Mouse (Mus musculus) CH12F3 (cell line): ENCODE data around the gene Rnf223.

Experiments used
- in situ Hi-C: fragments of 300-500 bp; cut with MboI; formaldehyde crosslinking; loops from 2 replicates; pipeline ENCODE4 v1.14.3; 2020; ENCODE audit warnings: low sequenced_read_pairs

The Rnf223 gene

GRCm38 (mm10) chr4:156130436-156130835, at the start of gene Rnf223:
TSS of gene Rnf223 (plus strand) at chr4:156130513.
- in situ Hi-C loops, result no loop called here

- in situ Hi-C loops, result no loop called here
Measured at GRCm38 (mm10) chr4:156082621-156083234, 47.6 kb upstream of the Rnf223 start.

GRCm38 (mm10) chr4:156083348-156083747, 47.0 kb upstream of the Rnf223 start:
- in situ Hi-C loops, result no loop called here

GRCm38 (mm10) chr4:156084096-156084879, 46.0 kb upstream of the Rnf223 start:
- in situ Hi-C loops, result no loop called here

GRCm38 (mm10) chr4:156085256-156085655, 45.1 kb upstream of the Rnf223 start:
- in situ Hi-C loops, result no loop called here

GRCm38 (mm10) chr4:156087398-156088087, 42.8 kb upstream of the Rnf223 start:
- in situ Hi-C loops, result no loop called here

GRCm38 (mm10) chr4:156091236-156091635, 39.1 kb upstream of the Rnf223 start:
- in situ Hi-C loops, result no loop called here

- in situ Hi-C loops, result no loop called here
Measured at GRCm38 (mm10) chr4:156092765-156093164, 37.5 kb upstream of the Rnf223 start.

- in situ Hi-C loops, result no loop called here
Measured at GRCm38 (mm10) chr4:156093758-156094157, 36.6 kb upstream of the Rnf223 start.

GRCm38 (mm10) chr4:156096191-156096590, 34.1 kb upstream of the Rnf223 start:
- in situ Hi-C loops, result no loop called here

GRCm38 (mm10) chr4:156097770-156098366, 32.4 kb upstream of the Rnf223 start:
- in situ Hi-C loops, result no loop called here

GRCm38 (mm10) chr4:156099427-156099826, 30.9 kb upstream of the Rnf223 start:
- in situ Hi-C loops, result no loop called here

- in situ Hi-C loops, result loop anchor here (10.0 kb wide), 1 partner anchor 66 kb away; no protein-coding TSS in a partner anchor
Measured at GRCm38 (mm10) chr4:156100501-156100900, 29.8 kb upstream of the Rnf223 start.

GRCm38 (mm10) chr4:156101481-156101903, 28.8 kb upstream of the Rnf223 start:
- in situ Hi-C loops, result loop anchor here (10.0 kb wide), 1 partner anchor 67 kb away; no protein-coding TSS in a partner anchor

GRCm38 (mm10) chr4:156103342-156103741, 27.0 kb upstream of the Rnf223 start:
- in situ Hi-C loops, result loop anchor here (10.0 kb wide), 1 partner anchor 69 kb away; no protein-coding TSS in a partner anchor

GRCm38 (mm10) chr4:156108606-156109546, 21.4 kb upstream of the Rnf223 start:
- in situ Hi-C loops, result loop anchor here (10.0 kb wide), 1 partner anchor 74 kb away; no protein-coding TSS in a partner anchor

- in situ Hi-C loops, result loop anchor here (10.0 kb wide), 1 partner anchor 75 kb away; no protein-coding TSS in a partner anchor
Measured at GRCm38 (mm10) chr4:156109570-156110331, 20.6 kb upstream of the Rnf223 start, which contains the start of gene 9430015G10Rik. TSS of gene 9430015G10Rik (plus strand) at chr4:156109982.

GRCm38 (mm10) chr4:156124077-156124476, 6.2 kb upstream of the Rnf223 start:
- in situ Hi-C loops, result no loop called here

GRCm38 (mm10) chr4:156125393-156125792, 4.9 kb upstream of the Rnf223 start:
- in situ Hi-C loops, result no loop called here
